Mouse (Mus musculus) CH12F3 (cell line): ENCODE measurements around the gene Sfta2.

Experiments
- in situ Hi-C: fragments of 300-500 bp; cut with MboI; formaldehyde crosslinking; loops from 2 replicates; pipeline ENCODE4 v1.14.3; 2020; ENCODE audit warnings: low sequenced_read_pairs

Gene Sfta2

DNA sequence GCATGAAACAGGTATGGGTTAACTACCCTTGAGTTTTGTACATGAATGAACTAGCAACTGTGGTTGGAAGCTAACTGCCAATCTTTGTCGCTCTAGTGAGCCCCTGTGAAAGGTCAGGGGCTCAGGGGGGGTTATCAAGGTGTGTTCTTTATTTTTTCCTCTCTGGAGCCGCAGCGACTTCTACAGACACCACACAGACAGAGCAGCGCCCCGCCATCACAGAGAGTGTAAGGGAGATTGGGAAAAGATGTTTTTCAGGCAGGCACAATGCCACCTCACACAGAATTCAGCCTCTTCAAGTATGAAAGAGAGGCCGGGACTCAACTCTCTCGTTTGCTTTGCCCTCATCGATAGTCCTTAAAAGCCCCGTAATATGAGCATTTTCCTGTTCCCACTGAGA lies 9.2 kb upstream of the Sfta2 start:
- in situ Hi-C loops, result no loop called here

DNA sequence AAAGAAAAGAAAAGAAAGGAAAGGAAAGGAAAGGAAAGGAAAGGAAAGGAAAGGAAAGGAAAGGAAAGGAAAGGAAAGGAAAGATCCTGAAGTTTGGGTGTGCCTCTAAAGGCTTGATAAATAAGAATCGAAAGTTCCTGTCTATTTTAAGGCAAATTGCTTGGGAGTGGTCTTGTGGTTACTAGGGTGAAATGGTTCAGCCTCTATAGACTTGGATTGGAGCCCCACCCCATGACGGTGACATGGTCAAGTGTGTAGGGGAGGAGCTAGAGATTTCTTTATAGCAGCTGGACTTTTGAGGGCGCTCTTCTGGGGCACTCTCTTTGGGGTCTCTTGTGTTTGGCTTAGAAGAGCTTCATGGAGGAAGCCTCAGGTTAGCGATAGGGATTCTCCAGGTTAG lies 7.6 kb upstream of the Sfta2 start:
- in situ Hi-C loops, result no loop called here

DNA sequence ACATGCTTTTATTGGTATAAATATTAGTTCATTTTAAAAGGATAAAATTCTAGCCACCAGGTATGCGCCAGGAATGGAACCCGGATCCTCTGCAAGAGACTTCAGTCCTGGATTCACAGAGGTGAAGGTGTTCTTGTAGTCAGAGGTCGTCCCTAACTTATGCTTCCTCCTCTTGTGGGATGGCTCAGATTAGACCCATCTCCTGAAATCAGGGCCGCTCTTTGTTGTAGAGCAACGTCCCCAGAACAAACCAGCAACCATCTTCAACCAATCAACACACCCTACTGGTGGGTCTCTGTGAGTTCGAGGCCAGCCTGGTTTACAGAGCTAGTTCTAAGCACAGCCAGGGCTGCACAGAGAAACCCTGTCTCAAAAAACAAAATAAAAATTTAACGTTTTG lies 6.9 kb upstream of the Sfta2 start:
- in situ Hi-C loops, result no loop called here

DNA sequence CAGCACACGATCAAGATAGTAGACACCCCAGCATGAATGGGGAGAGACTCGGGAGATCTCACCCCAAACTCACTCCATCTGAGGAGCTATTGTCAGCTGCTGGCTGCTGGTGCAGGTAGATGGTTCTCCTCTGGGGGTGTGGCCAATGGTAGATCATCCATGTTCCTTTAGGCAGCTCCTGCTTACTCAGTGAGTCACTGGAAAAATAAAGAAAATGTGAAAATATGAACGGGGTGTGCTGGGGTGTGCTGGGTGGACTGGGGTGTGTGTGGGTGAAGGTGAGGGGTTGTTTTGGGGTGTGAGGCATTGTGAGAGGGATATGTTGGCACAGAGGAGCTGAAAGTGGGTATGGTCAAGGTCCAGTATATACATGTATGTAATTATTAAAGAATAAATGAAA lies 4.0 kb upstream of the Sfta2 start:
- in situ Hi-C loops, result no loop called here

DNA sequence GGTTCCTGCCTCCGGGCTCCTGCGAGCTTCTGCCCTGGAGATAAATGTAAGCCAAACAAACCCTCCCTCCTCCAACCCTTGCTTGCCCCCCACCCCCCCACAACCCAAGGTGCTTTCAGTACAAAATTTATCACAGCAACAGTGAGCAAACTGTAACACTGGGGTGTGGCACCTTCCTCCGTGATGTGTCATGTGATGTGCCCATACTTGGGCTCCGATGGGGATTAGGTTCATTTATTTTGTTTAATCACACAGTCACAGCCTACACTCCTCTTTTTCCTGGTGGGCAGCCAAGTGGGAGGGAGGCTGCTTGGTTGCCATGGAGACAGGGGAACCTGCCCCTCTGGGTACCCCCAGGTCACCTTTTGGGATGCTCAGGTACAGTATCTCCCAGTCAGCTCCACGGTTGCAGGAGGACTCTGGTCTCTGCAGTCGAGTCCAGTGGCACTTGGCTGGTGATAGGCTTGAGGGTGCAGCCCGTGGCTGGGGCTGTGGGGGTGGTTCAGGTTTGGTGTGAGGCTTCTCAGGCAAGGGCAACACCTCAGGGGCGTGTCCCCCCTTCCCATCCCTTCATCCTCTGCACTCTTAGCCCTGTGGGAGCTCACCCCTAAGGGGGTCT lies 496 bp downstream of the Sfta2 start:
- in situ Hi-C loops, result no loop called here

- in situ Hi-C loops, result no loop called here
Measured at GRCm38 (mm10) chr17:35617127-35617526, 15.8 kb downstream of the Sfta2 start.

GRCm38 (mm10) chr17:35626537-35626936 lies 25.2 kb downstream of the Sfta2 start, which contains the start of gene Gm9573:
Gene Gm9573 (minus strand): TSS chr17:35626637.
- in situ Hi-C loops, result no loop called here

DNA sequence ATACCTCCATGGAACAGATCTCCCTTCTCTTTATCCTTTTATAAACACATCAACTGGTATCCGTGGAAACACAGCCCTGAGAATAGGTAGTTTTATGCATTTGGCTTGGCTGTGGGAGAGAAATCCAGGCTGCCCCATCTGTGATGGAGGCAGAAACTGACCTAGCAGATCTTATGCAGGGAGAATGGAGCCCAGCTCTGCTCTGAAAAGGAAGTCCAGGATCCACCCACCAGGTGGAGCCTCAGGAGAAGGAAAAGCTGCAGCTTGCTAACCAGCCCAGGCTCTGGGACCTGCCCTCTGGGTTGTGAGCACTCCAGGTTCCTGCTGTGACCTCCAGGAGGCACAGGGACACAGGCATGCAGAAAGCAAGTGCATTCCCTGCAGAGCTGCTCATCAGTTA lies 32.6 kb downstream of the Sfta2 start:
- in situ Hi-C loops, result no loop called here

DNA sequence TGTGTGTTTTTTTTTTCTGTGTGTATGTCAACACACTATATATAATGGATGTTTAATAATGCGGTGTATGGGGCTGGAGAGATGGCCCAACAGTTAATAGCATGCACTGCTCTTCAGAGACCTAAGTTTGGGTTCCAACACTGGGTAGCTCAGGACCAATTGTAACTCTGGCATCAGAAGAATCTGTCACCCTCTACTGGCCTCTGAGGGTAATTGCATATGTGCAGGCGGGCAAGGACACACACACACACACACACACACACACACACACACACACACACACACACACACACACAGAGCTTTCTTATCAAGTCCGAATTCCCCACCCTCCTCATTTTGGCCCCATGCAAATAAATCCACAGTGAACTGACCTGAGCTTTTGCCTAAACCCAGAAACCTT lies 33.9 kb downstream of the Sfta2 start:
- in situ Hi-C loops, result no loop called here

GRCm38 (mm10) chr17:35635699-35636111 lies 34.4 kb downstream of the Sfta2 start:
- in situ Hi-C loops, result no loop called here

DNA sequence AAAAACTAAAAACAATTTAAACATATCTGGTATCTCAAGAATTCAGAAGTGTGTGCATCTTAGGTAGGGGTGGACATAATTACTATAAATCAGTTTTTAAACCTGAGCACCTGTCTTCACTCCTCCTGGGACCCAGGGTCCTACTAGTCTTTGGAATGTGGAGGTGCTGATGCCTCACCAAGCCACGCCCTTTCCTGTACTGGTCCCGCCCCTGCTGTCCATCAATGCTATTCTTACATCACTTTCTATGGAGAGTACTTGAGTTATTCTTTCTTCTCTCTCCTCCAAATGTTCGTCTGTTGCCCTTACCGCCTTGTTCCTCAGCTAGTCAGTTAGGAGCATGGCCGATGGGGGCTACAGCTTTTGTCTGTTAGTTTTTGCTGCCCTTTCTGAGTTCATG lies 35.0 kb downstream of the Sfta2 start:
- in situ Hi-C loops, result no loop called here

DNA sequence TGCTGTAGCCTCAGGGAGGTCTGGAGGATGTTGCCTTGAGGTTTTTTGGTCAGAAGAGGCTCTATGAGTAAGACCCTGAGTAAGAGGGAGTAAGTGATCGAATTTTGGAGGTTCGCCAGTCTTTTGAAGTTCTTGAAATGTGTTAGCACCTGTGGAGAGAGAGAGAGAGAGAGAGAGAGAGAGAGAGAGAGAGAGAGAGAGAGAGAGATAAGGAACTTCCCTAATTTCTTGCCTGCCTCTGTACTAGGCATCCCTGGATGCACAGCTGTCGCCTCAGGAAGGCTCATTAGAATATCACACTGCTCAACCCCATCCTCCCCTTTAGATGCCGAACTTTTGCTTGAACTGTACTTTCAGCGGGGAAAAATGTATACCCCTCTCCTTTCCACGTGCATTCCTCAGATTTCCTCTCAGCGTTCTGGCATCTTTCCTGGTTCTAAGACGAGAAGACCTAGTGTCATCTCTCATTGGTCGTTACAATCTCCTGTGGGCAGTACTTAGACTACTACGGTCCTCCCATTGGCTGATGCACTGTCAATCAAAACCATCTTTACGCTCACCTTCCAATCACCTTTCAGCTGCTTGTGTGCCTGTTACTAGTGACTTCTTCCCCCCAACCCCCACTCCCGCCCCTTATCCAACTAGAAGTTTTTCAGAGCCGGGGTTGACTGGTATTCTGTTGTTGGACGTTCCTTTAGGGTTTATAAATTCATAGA lies 37.3 kb downstream of the Sfta2 start:
- in situ Hi-C loops, result no loop called here

GRCm38 (mm10) chr17:35639352-35639751 lies 38.0 kb downstream of the Sfta2 start:
- in situ Hi-C loops, result no loop called here

- in situ Hi-C loops, result no loop called here
Measured at GRCm38 (mm10) chr17:35643609-35644236, 42.4 kb downstream of the Sfta2 start, which contains the start of gene Mucl3. Gene Mucl3 (minus strand): TSS chr17:35643695.

GRCm38 (mm10) chr17:35649429-35649828 lies 48.1 kb downstream of the Sfta2 start:
- in situ Hi-C loops, result no loop called here

DNA sequence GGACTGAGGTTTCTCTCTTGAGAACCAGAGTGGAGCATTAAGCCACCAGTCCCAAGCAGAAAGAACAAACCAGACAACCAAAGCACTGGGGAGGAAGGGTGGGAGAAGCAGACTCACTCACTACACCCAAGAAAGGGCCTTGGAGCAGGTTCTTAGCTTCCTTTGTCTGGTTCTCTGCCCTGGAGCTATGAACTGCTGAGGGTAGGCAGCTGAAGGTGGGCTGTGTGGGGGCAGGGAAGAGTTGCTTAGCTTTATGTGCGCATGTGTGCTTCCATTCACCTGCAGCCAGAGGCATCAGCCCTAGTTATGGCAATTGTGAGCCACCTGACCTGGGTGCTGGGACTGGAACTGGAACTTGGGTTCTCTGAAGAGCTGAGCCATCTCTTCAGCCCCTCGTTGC lies 51.7 kb downstream of the Sfta2 start:
- in situ Hi-C loops, result no loop called here

DNA sequence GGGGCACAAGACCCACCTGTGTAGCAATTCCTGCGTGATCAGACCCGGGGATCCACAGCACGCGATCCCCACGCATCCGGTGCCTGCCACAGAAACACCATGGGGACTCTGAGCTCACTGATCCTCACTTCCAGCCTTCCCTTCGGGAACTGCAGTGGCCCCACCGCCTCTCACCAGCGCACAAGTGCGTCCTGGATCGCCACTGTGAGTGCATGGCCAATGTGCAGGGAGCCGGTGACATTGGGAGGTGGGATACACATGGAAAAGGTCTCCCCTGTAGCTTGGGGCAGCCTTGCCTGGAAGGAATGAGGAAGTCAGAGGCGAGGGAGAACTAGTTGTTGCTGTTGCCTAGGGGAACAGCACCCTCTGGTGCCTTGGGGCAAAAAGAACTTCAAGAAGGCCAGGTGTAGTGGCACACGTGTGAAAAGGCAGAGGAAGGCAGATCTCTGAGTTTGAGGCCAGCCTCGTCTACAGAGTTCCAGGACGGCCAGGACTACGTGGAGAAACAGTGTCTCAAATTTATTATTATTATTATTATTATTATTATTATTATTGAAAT lies 64.7 kb downstream of the Sfta2 start:
- in situ Hi-C loops, result no loop called here

DNA sequence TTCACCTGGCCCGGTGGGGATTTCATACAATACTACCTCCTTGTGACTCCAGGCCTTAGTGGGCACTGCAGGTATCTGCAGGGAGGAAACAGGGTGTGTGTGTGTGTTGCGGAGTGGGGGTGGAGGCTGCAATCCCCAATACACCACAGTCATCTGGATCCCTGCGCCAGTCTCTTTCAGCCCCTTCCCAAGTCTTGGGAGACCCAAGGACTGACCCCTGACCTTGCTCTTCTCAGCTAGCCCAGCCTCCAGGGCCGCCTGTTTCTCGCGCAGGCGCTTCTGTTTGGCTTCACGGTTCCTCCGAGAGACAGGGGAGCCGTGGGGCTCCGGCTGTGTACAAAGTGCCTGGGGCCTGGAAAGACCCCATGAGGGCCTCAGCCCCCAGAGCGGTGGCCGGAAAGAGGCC lies 65.5 kb downstream of the Sfta2 start:
- in situ Hi-C loops, result no loop called here

GRCm38 (mm10) chr17:35667334-35668065 lies 66.2 kb downstream of the Sfta2 start, which contains the start of gene Vars2:
Gene Vars2 (minus strand): TSS chr17:35667592.
- in situ Hi-C loops, result no loop called here

- in situ Hi-C loops, result no loop called here
Measured at GRCm38 (mm10) chr17:35669731-35670130, 68.4 kb downstream of the Sfta2 start.

DNA sequence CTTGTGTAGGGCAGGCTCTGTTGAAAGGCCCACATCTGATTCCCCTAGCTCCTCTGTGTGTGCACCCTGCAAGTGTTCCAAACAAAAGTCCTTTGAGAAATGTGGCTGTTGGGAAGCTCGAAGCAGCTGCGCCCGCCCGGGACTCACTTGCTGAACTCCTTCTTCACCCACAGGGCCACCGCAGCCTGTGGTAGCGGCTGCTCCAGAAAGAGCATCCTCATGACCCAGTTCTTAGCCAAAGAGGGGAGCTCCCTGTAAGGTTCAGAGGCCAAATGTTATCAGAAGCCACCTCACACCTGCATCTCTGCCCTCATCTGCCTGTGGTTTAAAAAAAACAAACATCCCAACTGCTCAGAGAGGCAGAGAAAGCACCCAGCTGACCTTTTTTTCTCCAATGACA lies 70.5 kb downstream of the Sfta2 start:
- in situ Hi-C loops, result no loop called here
